Mouse (Mus musculus) spleen, postnatal 4 days (tissue): ENCODE measurements around the gene Tmprss12.
"Not testable (repeated sequence)": the region's sequence is repeated elsewhere in the genome, so short reads cannot be mapped to it uniquely, and the experiment has no call there.

ENCODE experiments used
- DNase-seq, 2 experiments: peaks; one replicate each; pipeline ENCODE4 v3.0.0; 2022; ENCODE audit warnings: low spot score in 2 of 2

The Tmprss12 gene

DNA sequence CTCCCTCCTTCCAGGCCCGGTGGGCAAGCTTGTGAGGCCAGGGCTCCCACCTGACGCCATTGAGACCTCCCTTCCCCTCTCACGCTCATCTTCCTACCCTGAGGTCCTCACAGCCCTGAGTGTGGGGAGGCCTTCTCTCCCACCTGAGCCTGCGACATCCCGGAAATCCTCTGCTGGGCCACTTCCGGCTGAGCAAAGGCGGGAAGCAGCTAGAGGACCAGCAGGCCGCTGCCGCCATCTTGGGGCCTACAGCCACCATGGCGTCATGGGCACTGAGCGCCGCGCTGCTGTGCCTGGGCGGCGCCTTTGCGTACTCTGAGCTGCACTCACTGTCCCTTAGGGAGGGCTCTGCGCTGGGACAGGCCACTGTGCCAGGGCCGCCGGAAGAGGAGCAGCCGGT is at the start of gene Tmprss12:
Gene Tmprss12, plus strand, starts transcription at position 212 of the 400 bp plus-strand sequence.
- no peak for DNase-seq

DNA sequence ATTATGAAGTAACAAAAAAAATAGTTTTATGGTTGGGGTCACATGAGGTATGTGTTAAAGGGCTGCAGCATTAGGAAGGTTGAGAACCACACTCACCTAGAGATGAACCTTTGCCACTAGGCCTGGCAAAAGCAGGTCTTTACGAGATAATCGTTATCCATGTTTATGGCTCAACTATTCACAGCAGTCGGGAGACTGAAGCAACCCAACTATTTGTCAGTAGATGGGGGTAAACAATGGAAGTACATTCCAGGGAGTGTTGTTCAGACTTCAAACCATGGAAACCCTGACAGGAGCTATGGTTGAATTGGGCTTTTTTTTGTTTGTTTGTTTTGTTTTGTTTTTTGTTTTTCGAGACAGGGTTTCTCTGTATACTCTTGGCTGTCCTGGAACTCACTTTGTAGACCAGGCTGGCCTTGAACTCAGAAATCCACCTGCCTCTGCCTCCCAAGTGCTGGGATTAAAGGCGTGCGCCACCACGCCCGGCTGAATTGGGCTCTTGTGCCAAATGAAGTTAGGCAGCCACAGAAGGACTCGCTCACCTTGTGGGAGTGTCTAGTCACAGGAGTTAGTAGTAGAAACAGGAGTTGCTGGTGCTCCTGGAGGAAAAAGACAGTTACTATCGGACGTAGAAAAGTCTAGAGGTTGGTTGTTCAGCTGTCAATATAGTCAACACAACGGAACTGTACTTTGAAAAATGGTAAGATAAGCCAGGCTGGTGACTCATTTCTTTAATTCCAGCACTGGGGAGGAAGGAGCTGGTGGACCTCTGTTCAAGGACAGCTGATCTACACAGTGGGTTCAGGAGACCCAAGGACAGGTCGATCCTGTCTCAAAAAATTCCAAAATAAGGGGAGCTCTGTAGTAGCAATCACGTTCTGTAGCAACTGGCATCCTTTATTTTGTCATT is 48.8 kb upstream of the Tmprss12 start:
- no peak for DNase-seq

DNA sequence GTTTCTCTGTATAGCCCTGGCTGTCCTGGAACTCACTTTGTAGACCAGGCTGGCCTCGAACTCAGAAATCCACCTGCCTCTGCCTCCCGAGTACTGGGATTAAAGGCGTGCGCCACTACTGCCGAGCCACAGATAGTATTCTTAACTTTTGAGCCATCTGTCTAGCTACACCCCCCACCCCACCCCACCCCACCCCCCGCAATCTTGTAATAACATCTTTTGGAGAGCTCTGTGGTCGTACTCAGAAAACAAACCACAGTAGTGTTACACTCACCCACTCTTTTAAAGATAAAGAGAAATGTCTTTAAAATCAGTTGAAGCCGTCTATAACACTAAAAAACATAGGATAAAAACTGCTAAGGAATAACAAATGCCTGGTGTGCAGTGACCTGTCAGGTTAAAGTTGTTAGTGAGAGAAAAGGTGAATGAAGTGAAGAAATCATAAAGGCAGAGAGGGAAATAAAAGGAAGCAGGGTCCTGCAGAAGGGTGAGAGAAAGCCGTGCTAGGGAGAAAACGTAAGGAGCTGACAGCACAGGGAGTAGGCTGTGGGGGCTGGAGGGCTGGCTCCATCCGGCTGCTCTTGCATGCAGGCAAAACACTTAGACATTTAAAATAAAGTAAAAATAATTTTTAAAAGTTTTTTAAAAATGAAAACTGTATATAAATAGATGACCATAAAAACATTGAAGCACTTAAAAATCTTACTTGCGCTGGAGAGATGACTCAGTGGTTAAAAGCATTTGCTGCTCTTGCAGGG is 45.2 kb upstream of the Tmprss12 start:
- DNase-seq: no peak

DNA sequence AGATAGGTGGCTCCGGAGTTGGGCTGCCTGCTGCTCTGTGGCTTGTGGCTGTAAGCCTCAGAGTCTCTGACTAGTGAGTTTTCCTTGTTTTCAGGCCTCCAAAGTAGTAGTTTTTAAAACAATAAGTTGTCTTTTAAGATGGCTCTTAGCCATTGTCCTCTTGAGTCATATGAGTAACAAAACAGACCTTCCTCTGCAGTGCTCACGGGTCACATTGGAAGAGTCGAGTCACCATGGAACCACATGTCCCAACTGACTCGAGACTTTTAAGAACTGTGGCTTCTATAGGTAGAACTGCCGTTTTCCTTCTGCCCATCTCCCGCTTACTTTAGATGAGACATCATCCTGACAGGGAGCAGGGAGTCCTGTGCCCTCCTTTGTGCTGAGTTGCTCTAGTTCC is 43.7 kb upstream of the Tmprss12 start:
- DNase-seq: no peak

DNA sequence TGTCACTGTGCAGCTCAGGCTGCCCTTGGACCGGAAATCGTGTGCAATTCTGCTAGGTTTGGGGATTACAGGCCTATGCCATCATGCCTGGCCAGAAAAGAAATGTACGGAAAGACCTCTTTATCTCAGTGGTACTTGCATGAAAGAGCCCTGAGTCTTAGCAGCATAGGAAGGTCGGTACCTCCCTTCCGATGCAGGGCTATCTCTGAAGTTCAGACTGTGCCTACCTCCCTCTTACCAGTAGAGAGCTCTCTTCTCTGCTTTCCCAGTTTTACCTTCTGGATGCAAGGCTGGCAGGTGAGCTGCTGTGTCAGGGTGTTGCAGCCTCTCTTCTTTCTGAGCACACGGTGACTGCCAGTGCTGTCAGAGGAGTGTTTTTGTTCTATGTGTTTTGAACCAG is 38.9 kb upstream of the Tmprss12 start:
- no peak for DNase-seq

DNA sequence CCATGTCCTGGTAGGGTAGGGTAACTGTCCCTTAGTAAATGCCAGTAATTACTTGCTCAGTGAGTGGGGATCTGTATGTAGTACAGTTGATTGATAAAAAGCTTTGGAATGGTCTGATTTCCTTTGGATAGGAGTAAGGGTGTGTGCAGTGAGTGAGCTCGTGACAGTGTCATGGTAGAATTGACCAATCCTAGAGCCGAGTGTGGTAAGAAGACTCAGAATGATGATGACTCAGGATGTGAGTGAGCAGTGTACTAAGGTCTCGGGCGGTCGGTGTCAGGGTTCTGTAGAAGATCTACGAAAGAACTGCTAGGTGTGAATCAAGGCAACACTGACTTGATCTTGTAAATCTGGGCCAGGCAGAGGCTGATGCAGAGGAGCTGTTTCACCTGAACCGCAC is 34.7 kb upstream of the Tmprss12 start:
- DNase-seq: no peak

DNA sequence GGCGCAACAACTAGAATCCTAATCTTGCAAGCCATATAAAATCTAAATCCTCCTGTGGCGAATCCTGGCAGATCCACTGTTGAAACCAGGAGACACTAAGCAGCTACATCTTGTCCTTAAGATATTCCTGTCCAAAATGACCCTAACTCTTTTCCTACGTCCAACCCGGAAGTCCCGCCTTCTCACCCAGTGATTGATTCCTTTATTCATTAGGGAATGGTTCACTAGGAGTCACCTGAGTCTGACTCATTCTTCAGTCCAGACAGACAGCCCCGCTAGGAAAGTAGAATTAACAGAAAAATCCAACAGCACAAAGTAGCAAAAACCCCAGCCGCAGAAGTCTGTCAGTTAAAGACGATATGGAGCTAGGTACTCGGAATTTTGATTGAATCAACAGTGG is 33.3 kb upstream of the Tmprss12 start:
- no peak for DNase-seq

DNA sequence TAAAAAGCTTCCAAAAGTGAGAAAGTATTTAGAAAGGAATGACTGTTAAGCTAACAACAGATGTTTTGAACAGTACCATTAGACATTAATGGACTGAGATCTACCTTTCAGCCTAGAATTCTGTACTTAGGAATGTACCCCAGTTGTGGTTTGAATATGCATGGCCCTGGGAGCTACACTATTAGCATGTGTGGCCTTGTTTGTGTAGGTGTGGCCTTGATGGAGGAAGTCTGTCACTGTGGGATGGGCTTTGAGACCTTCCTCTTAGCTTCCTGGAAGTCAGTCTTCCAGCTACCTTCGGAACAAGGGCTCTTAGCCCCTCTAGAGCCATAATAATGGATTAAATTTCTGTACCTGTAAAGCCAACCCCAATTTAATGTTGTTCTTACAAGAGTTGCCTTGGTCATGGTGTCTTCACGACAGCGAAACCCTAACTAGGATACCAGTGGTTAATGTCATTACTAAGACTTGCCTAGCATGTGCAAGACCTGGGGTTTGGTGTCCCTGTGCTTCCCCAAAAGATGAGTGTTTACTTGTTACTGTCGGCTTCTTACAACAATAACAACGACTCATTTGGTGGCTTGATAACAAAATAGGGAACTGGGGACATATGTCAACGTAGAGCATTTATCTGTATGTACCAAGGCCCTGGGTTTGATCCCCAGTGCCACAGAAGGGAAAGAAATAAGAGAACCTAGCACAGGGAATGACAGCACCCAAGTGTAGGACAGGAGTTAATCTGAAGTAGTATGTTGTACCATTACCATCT is 31.8 kb upstream of the Tmprss12 start:
- no peak for DNase-seq

DNA sequence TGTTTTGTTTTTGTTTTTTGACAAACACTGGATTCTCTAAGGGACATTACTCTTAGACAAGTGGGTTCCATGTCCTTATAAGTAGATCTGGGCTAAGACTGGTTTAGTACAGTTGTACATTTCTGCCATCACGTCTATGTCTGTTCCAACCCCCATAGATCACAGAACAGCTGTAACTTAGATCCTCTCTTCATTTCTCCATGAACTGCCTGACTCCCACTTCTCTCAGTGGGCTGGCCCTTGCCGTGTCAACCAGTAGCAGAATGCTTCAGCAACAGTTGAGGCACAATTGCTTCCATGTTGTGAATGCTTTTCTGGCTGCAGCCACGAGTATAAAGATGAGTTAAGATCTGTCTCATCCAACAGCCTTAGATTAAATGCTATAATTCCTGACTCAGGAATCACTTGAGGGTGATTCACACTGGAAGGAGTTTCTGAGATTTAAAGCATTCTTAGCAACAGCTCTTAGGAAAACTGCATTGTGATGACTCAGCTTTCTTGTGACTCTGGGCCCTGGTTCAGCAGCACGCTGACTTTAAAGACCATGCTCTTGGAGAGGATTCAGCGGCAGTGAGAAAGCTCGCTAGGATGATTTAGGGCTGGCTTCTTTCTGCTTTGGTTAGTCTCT is 29.4 kb upstream of the Tmprss12 start:
- no peak for DNase-seq

DNA sequence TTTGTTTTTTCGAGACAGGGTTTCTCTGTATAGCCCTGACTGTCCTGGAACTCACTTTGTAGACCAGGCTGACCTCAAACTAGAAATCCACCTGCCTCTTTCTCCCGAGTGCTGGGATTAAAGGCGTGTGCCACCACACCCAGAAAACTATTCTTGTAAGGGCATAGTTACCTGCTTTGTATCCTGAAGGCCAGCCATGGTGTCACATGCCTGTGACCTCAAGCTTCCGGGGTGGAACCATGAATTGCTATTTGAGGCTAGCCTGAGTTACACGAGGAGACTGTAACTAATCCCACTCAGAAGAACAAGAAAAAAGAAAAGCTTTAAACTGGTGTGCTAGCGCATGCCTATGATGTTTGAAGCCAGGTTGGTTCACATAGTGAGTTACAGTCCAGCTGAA is 24.3 kb upstream of the Tmprss12 start:
- no peak for DNase-seq

DNA sequence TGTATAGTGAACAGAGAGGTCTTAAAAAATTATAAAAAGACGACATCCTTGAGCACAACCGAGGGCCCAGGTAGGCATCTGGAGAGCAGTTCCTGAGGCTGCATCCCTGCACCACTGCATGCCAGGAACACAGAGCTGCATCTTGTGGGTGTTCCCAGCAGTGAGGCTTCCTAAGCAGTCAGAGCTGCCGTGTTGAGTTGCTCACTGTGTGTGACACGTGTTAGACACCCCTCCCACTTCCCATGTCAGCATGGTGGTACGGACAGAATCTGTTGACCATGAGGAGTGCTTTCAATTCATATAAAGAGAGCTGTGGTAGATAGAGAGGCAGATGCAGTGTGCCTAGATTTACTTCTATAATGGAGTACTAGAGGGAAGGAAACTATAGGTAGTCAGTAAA is 23.3 kb upstream of the Tmprss12 start:
- no peak for DNase-seq

DNA sequence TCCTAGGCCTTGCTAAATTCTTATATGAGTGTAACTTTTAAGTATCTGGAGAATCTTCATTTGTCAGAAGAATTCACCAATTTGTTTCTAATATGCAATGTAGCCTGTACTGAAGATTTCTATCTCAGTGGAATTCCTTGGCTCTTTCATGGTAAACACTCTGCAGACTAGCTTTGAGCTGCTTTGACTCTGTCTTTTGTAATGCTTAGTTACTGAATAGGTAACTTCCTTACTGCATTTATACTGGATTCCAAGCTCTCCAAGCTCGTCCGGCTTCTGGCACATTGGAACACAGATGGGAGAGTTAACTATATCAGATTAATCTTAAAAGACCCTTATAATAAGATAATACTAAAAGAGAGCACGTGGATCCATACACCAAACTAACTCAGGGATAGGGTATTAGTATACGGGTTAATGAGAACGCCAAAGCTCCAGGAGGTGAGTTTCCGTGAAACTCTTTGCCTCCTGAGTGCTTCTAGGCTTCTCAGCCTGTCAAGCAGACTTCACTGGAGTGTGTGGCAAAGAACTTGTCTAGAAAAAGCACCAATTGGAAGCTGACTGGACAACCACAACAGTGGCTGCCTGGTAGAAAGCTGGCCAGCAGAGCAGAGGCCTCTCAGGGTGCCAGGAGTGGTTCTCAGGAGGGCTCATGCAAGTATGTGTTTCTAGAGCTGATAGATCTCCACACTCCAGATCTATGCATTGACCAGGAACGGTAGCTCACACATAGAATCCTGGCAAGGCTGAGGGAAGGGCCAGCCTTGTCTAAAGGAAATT is 21.8 kb upstream of the Tmprss12 start:
- DNase-seq: no peak

DNA sequence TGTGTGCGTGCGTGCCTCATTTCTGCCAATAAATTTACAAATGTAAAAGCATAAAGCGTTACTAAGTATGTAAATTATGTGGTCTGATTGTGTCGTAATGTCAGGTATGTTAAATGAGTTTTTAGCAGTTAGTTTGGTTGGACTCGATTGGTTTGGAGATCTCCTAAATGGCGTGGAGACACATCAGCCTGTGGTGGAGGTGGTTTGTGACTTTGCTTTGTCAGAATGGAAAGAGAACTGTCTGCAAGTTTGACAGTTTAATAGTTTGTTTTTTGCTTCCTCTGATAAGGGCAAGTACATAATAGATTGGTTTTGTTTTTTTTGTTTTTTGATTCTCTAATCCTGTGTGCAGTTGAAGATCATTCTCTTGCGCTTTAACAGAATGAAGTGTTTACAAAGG is 20.3 kb upstream of the Tmprss12 start:
- DNase-seq: not testable (repeated sequence)

DNA sequence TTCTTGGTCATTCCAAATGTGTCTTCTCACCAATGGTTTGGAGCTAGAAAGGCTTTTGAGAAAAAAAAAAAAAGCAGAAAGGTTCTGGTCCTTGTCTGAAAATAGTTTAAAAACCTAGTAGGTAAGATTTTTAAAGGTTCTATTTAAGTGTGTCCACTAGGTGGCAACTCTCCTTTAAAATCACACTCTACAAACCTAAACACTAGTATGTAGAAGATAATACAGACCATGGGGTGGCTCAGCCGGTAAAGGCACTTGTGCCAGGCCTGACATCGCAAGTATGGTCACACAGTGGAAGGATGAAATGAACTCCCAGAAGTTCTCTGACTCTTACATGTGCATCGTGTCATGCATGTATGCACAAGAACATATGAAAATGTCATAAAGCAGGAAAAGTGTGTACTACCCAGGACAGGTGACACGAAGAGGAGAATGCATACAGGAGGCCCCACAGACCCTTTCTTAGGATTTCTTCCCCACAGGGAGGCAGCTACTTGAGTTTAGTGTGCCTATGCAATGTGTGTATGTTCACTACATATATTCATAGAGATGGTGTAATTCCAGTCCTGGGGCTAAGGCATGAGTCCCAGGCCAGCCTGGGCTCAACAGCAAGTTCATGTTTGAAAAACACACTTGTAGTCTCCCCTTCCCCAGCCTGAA is 17.3 kb upstream of the Tmprss12 start:
- no peak for DNase-seq

DNA sequence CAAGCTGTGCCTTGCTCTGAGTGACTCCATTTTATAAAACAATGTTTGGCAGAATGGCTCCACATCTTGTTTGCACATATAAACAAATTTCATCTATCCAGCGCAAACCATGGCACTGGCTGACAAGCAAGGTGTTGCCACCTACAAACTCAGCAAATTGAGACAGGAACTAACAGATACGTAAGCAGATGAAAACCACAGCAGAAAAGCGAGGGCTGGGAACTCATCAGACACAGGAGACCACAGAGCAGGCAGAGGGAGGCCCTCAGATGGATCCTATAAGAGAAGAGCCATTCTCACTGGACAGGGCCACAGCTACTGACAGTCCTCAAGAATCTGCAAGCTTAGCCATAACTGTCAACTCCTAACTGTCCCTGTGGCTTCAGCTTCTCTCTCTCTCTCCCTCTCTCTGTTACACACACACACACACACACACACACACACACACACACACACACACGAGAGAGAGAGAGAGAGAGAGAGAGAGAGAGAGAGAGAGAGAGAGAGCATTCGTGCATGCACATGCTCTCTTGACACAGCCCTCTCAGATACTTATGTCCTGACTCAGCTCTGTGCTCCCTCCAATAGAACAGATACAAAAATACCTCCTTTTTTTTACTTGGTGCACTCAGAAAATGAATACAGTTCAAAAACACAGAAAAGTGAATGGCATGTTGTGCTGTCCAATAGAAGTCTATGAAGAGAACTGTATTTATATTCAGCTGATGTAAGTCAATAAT is 14.9 kb upstream of the Tmprss12 start:
- no peak for DNase-seq

DNA sequence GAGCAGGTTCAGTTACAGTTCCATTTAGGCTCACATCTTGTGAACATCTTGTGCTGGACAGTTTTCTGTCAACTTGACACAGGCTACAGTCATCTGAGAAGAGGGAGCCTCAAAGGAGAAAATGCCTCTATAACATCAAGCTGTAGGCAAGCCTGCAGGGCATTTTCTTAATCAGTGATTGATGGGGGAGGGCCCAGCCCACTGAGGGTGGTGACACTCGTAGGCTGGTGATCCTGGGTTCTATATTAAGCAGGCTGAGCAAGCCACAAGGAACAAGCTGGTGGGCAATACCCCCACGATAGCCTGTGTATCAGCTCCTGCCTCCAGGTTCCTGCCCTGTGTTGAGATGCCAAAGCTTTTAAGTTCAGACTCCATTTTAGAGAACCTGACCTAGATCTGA is 11.7 kb upstream of the Tmprss12 start:
- no peak for DNase-seq

DNA sequence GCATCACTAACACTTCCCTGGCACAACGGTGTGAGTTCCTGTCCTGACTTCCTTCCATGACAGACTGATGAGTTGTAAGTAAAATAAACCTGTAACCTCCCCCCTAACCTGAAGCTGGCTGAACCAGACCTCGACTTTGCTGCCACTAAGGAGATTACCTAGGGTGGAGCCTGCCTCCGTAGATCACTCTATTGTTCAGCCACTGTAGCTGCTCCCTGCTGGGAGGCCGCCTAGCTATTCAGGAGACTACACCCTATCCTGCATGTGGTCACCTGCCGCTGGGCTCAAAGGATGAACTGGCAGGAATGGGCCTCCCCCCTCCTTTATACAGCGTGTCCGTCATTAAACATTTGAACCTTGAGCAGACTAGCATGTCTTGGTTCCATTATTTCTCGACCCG is 10.9 kb upstream of the Tmprss12 start:
- DNase-seq: no peak

DNA sequence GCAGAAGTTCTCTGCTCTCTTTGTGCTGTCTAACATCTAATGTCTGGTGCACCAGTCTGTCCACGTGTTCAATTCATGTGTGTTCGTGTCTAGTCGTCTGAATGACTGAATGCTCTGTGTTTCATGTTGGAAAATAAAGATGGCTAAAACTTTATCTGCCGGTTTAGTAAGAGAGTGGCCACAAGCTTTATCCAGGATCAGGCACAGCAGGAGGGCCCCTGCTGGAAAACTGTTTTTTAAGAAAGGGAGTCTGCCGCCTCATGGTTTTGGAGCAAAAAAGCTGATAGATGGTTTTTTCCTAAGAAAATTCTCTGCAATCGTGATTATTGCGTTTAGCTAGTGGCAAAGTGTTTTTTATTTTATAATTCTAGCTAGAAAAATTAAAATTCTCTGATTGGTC is 10.0 kb upstream of the Tmprss12 start:
- not testable (repeated sequence) for DNase-seq

DNA sequence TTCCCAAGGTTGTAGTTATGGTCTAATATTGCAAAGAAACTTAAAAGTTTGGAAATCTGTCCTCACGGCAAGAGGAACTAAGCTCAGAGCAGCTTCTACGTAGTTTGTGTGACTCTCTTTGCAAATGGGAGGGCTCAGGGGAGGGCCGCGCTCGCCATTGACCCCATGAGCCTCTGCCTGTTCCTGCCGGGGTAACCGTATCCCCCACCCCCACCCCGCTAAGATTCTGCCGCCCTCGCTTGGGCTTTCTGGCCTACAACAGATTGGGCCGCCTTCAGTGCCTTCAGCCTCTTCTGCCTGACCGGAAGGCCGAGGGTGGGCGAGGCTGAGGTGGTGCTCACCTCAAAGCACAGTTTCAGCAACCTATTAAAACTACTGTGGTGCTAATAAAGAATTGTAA is 9.2 kb upstream of the Tmprss12 start:
- no peak for DNase-seq

DNA sequence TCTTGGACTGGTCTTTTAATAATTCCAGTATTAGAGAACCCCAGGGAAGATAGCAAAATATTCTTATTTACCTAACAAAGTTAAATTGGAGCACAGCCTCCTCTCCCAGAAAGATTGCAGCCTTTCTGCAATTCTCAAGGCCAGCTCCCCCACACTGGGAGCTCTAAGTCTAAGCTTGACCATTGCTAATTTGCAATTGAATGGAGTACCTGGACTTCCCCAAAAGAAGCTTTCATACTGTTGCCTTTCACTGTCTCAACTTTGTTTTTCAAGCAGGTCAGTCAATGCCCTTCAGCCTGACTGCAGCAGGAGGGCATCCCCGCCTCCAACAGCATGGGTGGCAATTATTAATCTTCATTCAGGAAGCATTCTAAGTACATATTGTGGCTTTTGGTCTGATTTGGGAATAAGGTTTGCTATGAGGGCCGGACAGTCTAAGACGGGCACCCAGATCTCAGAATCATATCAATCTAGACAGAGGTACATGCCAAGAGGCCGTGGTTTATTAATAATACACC is 6.8 kb upstream of the Tmprss12 start:
- not testable (repeated sequence) for DNase-seq
